Mouse (Mus musculus) testis, adult 2 months (tissue): ENCODE measurements around the gene Spz1.

Experiments
- CTCF ChIP-seq: fragments of 200-500 bp; IDR thresholded peaks from 2 replicates; pipeline ENCODE4 v1.5.1; 2012; ENCODE audit warnings: low read depth, mild to moderate bottlenecking, inconsistent platforms, low read length, moderate library complexity; ENCODE audit not compliant: control insufficient read depth, insufficient read depth, insufficient replicate concordance
- POLR2A ChIP-seq: fragments of 200-500 bp; IDR thresholded peaks from 2 replicates; pipeline ENCODE4 v1.6.1; 2012; ENCODE audit warnings: low read depth, mild to moderate bottlenecking, inconsistent platforms, low read length, moderate library complexity; ENCODE audit not compliant: control insufficient read depth

GRCm38 (mm10) chr13:92611917-92612316, 35.9 kb upstream of the Spz1 start:
- TF ChIP-seq POLR2A (no peak), CTCF (no peak)
